Mouse (Mus musculus) embryonic facial prominence, embryonic 11.5 days (tissue): ENCODE measurements around the gene Uox. TPM values are rescaled to one million over a fixed set of nuclear protein-coding genes. Genes with fewer than 3 reads are reported as not detected.

Experiments
- ATAC-seq: fragments of 200-750 bp; cut with Nextera tagmentation; replicated peaks from 2 replicates; pipeline ENCODE4 v1.8.0; 2017; ENCODE audit warnings: low read depth; ENCODE audit not compliant: insufficient number of reproducible peaks, low FRiP score, low TSS enrichment
- DNase-seq: peaks from one replicate; pipeline ENCODE4 v3.0.0-alpha.2; 2015; ENCODE audit warnings: low spot score
- H3K27ac ChIP-seq: fragments of 300-500 bp; sonication (generic); replicated peaks from 2 replicates; pipeline ENCODE4 v1.5.1; 2014; ENCODE audit warnings: mild to moderate bottlenecking, low read depth, low read length, control low read depth
- H3K27me3 ChIP-seq: fragments of 300-500 bp; sonication (generic); 2 replicates; pipeline ENCODE4 v1.6.1; 2014; ENCODE audit warnings: mild to moderate bottlenecking, low read length, moderate library complexity, mixed read lengths; ENCODE audit not compliant: control insufficient read depth, insufficient read depth
- H3K36me3 ChIP-seq: fragments of 300-500 bp; sonication (generic); replicated peaks from 2 replicates; pipeline ENCODE4 v1.6.1; 2014; ENCODE audit warnings: low read depth, mild to moderate bottlenecking, low read length, moderate library complexity, mixed read lengths; ENCODE audit not compliant: control insufficient read depth, insufficient read depth
- H3K4me1 ChIP-seq: fragments of 300-500 bp; sonication (generic); 2 replicates; pipeline ENCODE4 v1.6.1; 2014; ENCODE audit warnings: low read length, mixed read lengths; ENCODE audit not compliant: control insufficient read depth, insufficient read depth
- H3K4me2 ChIP-seq: fragments of 300-500 bp; sonication (generic); 2 replicates; pipeline ENCODE4 v1.6.1; 2014; ENCODE audit warnings: low read depth, mild to moderate bottlenecking, control low read depth, low read length, moderate library complexity
- H3K4me3 ChIP-seq: fragments of 300-500 bp; sonication (generic); 2 replicates; pipeline ENCODE4 v1.5.1; 2014; ENCODE audit warnings: low read depth, low read length, control low read depth
- H3K9ac ChIP-seq: fragments of 300-500 bp; sonication (generic); replicated peaks from 2 replicates; pipeline ENCODE4 v1.6.1; 2014; ENCODE audit warnings: mild to moderate bottlenecking, control low read depth, low read length
- H3K9me3 ChIP-seq: fragments of 300-500 bp; sonication (generic); replicated peaks from 2 replicates; pipeline ENCODE4 v1.6.1; 2016; ENCODE audit warnings: mild to moderate bottlenecking, low read length, inconsistent platforms, mixed read lengths; ENCODE audit not compliant: control insufficient read depth
- WGBS: fragments of 180-500 bp; shearing (Covaris S2); extraction: QIAGEN DNeasy Blood & Tissue Kit; methylation state at CpG from one replicate; pipeline ENCODE4 v1.1.7; 2014; 5-methylcytosine and 5-hydroxymethylcytosine counted together
- polyA plus RNA-seq: library from polyadenylated mRNA; unstranded; fragments of >200 nt; fragmentation: Nextera tagmentation; extraction: Ambion mirVana; gene quantifications from 2 replicates; pipeline ENCODE4 v1.2.1, GENCODE M21; 2014

Gene Uox
- polyA plus RNA-seq, 1 experiment from 2014 or later: not detected

GRCm38 (mm10) chr3:146569594-146569993 lies 632 bp upstream of the Uox start:
- DNase-seq: no peak
- Histone ChIP-seq H3K9ac (no peak overlapping the region), H3K36me3 (no peaks in the 10 kb centered on the region), H3K4me2 (no peak overlapping the region), H3K9me3 (no peaks in the 10 kb centered on the region), H3K27ac (no peak overlapping the region), H3K27me3 (no peaks in the 10 kb centered on the region), H3K4me1 (no peaks in the 10 kb centered on the region), H3K4me3 (no peak overlapping the region)
- no peak for ATAC-seq
- WGBS: 89% methylated on average over 3 of the region's 3 CpGs

DNA sequence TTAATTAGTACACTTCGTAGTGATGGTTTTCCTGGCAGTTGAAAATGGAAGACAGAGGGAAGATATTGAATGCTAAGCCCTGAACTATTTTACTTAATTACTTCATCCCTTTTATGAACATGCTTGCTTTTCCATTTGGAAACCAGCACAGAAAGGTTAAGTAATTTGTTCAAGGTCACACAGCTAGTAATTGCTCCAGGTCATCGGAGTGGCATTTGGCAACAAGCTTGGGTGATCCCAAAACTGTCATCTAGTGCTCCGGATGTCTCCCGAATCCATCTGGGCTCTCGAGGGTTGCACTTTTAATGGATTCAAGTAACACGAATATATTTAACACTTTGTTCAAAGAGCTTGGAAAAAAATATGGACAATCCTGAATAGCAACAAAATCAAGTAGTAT lies 713 bp downstream of the Uox start:
- H3K9ac ChIP-seq: no peak overlapping the region
- no peak overlapping the region for H3K27ac ChIP-seq
- ATAC-seq (no peak), DNase-seq (no peak)
- no peaks in the 10 kb centered on the region for H3K36me3 ChIP-seq
- H3K4me3 ChIP-seq: no peak overlapping the region
- no peaks in the 10 kb centered on the region for H3K4me1 ChIP-seq
- WGBS: 75% methylated on average over 6 of the region's 6 CpGs
- H3K27me3 ChIP-seq: no peaks in the 10 kb centered on the region
- no peak overlapping the region for H3K4me2 ChIP-seq
- H3K9me3 ChIP-seq: no peaks in the 10 kb centered on the region

- Histone ChIP-seq H3K9ac (no peak overlapping the region), H3K4me1 (no peaks in the 10 kb centered on the region), H3K27me3 (no peaks in the 10 kb centered on the region), H3K4me2 (no peak overlapping the region), H3K27ac (no peak overlapping the region), H3K4me3 (no peak overlapping the region), H3K36me3 (no peaks in the 10 kb centered on the region), H3K9me3 (no peaks in the 10 kb centered on the region)
- DNase-seq: no peak
- WGBS: 71% methylated on average over 1 of the region's 1 CpGs
- ATAC-seq: no peak
Observed at GRCm38 (mm10) chr3:146571341-146571740, 1.1 kb downstream of the Uox start.

DNA sequence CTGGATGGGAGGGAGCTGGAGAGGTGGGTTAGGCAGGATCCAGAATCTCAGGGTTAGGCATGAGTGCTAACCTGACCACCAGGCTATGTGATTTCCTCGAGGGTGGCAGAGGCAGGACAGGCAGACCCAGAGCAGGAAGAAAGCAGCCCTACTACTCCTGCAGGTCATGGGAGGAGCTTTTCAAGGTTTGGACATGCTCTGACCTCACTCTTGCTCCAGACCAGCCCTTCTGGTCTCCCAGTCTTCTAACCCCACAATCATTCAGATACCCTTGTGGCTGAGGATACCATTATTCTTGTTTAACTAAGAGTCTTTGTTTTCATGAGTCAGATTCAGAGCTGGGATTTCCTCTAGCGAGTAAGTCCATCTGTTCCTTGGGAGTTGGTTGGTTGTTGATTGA lies 7.4 kb downstream of the Uox start:
- H3K9ac ChIP-seq: no peak overlapping the region
- WGBS: 68% methylated on average over 2 of the region's 2 CpGs

GRCm38 (mm10) chr3:146580039-146580729 lies 10.0 kb downstream of the Uox start:
- no peak overlapping the region for H3K27ac ChIP-seq
- ATAC-seq (no peak), DNase-seq (no peak)
- H3K9ac ChIP-seq: no peak overlapping the region
- H3K9me3 ChIP-seq: no peaks in the 10 kb centered on the region
- no peaks in the 10 kb centered on the region for H3K27me3 ChIP-seq
- no peak overlapping the region for H3K4me3 ChIP-seq
- no peak overlapping the region for H3K4me2 ChIP-seq
- H3K4me1 ChIP-seq: no peaks in the 10 kb centered on the region
- no peaks in the 10 kb centered on the region for H3K36me3 ChIP-seq
- 88% methylated on average over 3 of the region's 3 CpGs for WGBS

More for the DNA sequence above, 7.4 kb downstream of the Uox start:
- H3K36me3 ChIP-seq: no peaks in the 10 kb centered on the region
- H3K4me2 ChIP-seq: no peak overlapping the region
- no peaks in the 10 kb centered on the region for H3K9me3 ChIP-seq
- H3K27me3 ChIP-seq: no peaks in the 10 kb centered on the region
- no peak overlapping the region for H3K27ac ChIP-seq
- no peak overlapping the region for H3K4me3 ChIP-seq
- H3K4me1 ChIP-seq: no peaks in the 10 kb centered on the region
- no peak for ATAC-seq
- DNase-seq: no peak

- no peak for DNase-seq
- no peak for ATAC-seq
- Histone ChIP-seq H3K27ac (no peak overlapping the region), H3K9me3 (no peaks in the 10 kb centered on the region), H3K4me2 (no peak overlapping the region), H3K9ac (no peak overlapping the region), H3K36me3 (no peaks in the 10 kb centered on the region), H3K4me1 (no peaks in the 10 kb centered on the region), H3K27me3 (no peaks in the 10 kb centered on the region), H3K4me3 (no peak overlapping the region)
- 88% methylated on average over 4 of the region's 4 CpGs for WGBS
Observed at GRCm38 (mm10) chr3:146583478-146583877, 13.3 kb downstream of the Uox start.

DNA sequence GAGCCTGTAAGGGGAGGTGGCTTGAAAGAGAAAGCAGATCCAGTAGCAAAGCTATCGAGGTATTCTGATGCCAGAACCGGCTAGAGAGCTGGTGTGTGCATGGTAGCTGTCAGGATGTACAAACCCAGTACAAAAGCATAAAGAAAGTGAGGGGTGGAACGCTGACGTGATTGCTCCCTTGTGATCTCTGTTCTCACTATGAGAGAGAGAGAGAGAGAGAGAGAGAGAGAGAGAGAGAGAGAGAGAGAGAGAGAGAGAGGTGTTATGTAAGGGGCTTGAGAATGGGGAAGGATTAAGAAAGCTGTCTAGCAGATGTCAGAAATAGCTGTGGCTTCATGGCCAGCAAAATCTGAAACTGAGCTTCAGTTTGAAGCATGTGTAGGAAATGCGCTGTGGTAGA lies 13.7 kb downstream of the Uox start:
- no peak for DNase-seq
- Histone ChIP-seq H3K36me3 (no peaks in the 10 kb centered on the region), H3K4me3 (no peak overlapping the region), H3K9me3 (no peaks in the 10 kb centered on the region), H3K4me2 (no peak overlapping the region), H3K4me1 (no peaks in the 10 kb centered on the region), H3K27me3 (no peaks in the 10 kb centered on the region), H3K9ac (no peak overlapping the region), H3K27ac (no peak overlapping the region)
- ATAC-seq: no peak
- 75% methylated on average over 5 of the region's 5 CpGs for WGBS

DNA sequence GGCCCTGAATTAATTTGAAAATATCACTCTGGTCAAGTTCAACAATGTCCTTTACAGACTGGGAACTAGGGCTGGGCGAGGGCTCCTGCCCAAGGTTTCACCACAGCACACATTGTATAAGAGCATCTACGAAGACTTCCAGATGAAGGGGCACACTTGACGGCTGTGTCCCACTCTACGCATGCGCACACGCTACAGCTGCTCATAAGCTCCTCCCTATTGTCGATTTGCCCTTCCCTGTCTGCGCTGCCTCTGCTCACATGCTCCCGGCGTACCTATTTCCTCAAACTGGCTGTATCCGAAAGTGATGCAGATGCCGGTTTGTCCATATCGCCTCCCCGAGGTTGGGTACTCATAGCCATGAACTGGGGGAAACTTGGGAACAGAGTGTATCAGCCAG lies 16.4 kb downstream of the Uox start:
- Histone ChIP-seq H3K27ac (no peak overlapping the region), H3K27me3 (no peaks in the 10 kb centered on the region), H3K9me3 (no peaks in the 10 kb centered on the region), H3K4me1 (no peaks in the 10 kb centered on the region), H3K9ac (no peak overlapping the region), H3K36me3 (no peaks in the 10 kb centered on the region), H3K4me2 (no peak overlapping the region), H3K4me3 (no peak overlapping the region)
- no peak for ATAC-seq
- no peak for DNase-seq
- 94% methylated on average over 14 of the region's 14 CpGs for WGBS
